Mouse (Mus musculus): ENCODE results near the gene Pik3r4. TPM values are rescaled to one million over a fixed set of nuclear protein-coding genes. Genes with fewer than 3 reads are reported as not detected.

The Pik3r4 gene
- 8.5 TPM for polyA plus RNA-seq (2012; fragmentation: generic; extraction: Trizol)
- long read RNA-seq, experiment 1, full-length matches to known transcripts = 5 of 8 reads
- long read RNA-seq, experiment 1, partial matches to known transcripts = 2 of 8 reads
- long read RNA-seq, experiment 1, other reads (novel, unspliced or antisense) = 1 of 8 reads
- long read RNA-seq, experiment 2, full-length matches to known transcripts = 14 of 43 reads
- long read RNA-seq, experiment 2, partial matches to known transcripts = 7 of 43 reads
- long read RNA-seq, experiment 2, other reads (novel, unspliced or antisense) = 22 of 43 reads

- no peaks in the 10 kb centered on the region for H3K79me3 ChIP-seq (ENCODE audit: low read depth)
- no peaks in the 10 kb centered on the region for H3K27me3 ChIP-seq (ENCODE audit: control insufficient read depth, insufficient read depth, insufficient read length)
- H3K79me2 ChIP-seq (ENCODE audit: control insufficient read depth, insufficient read depth) = peaks cover 14% of the 10 kb centered on the region
- peak within 1 kb of the TSS; percentile 60 for H3K4me3 ChIP-seq (ENCODE audit: insufficient read depth, poor library complexity, severe bottlenecking)
- H3ac ChIP-seq (ENCODE audit: control insufficient read depth, insufficient read length, low read depth) = peak within 1 kb of the TSS; percentile 71
- H3K36me3 ChIP-seq (ENCODE audit: control insufficient read depth, insufficient read depth) = no peaks in the 10 kb centered on the region
- TF ChIP-seq CEBPB (IDR thresholded peaks at IDR 0.05; ENCODE audit: low read depth) (no peak), MYOD1 (IDR thresholded peaks at IDR 0.05; ENCODE audit: control insufficient read depth, insufficient read length, low read depth) (no peak), MAX (IDR thresholded peaks at IDR 0.05) (no peak), FOSL1 (IDR thresholded peaks at IDR 0.05; ENCODE audit: insufficient read depth, low read length, poor library complexity, severe bottlenecking) (no peak), MYOG (IDR thresholded peaks at IDR 0.05; ENCODE audit: control insufficient read depth, extremely low read depth, insufficient read length) (no peak), USF1 (IDR thresholded peaks at IDR 0.05; ENCODE audit: low read depth) (no peak), CTCF (IDR thresholded peaks at IDR 0.05; ENCODE audit: control insufficient read depth, insufficient read depth, insufficient read length) (no peak)
Measured at GRCm38 (mm10) chr9:105642460-105643371, at the start of gene Pik3r4. Gene Pik3r4, plus strand, starts transcription at chr9:105642978.

GRCm38 (mm10) chr9:105598906-105599305 is 43.9 kb upstream of the Pik3r4 start:
- no peak overlapping the region for H3ac ChIP-seq (ENCODE audit: control insufficient read depth, insufficient read length, low read depth)
- no peaks in the 10 kb centered on the region for H3K79me2 ChIP-seq (ENCODE audit: control insufficient read depth, insufficient read depth)
- no peak for TF ChIP-seq USF1 (IDR thresholded peaks at IDR 0.05; ENCODE audit: low read depth)
- no peak for TF ChIP-seq FOSL1 (IDR thresholded peaks at IDR 0.05; ENCODE audit: insufficient read depth, low read length, poor library complexity, severe bottlenecking)
- no peak for TF ChIP-seq MAX (IDR thresholded peaks at IDR 0.05)
- no peak for TF ChIP-seq MYOG (IDR thresholded peaks at IDR 0.05; ENCODE audit: control insufficient read depth, extremely low read depth, insufficient read length)
- no peak for TF ChIP-seq CEBPB (IDR thresholded peaks at IDR 0.05; ENCODE audit: low read depth)
- no peak for TF ChIP-seq CTCF (IDR thresholded peaks at IDR 0.05; ENCODE audit: control insufficient read depth, insufficient read depth, insufficient read length)
- TF ChIP-seq MYOD1 (IDR thresholded peaks at IDR 0.05; ENCODE audit: control insufficient read depth, insufficient read length, low read depth) = no peak
- H3K36me3 ChIP-seq (ENCODE audit: control insufficient read depth, insufficient read depth) = no peaks in the 10 kb centered on the region
- H3K4me3 ChIP-seq (ENCODE audit: insufficient read depth, poor library complexity, severe bottlenecking) = no peak overlapping the region
- H3K27me3 ChIP-seq (ENCODE audit: control insufficient read depth, insufficient read depth, insufficient read length) = no peaks in the 10 kb centered on the region
- H3K79me3 ChIP-seq (ENCODE audit: low read depth) = no peaks in the 10 kb centered on the region

- Histone ChIP-seq H3ac (ENCODE audit: control insufficient read depth, insufficient read length, low read depth) (no peak overlapping the region), H3K27me3 (ENCODE audit: control insufficient read depth, insufficient read depth, insufficient read length) (no peaks in the 10 kb centered on the region), H3K4me3 (ENCODE audit: insufficient read depth, poor library complexity, severe bottlenecking) (no peak overlapping the region), H3K79me3 (ENCODE audit: low read depth) (no peaks in the 10 kb centered on the region), H3K36me3 (ENCODE audit: control insufficient read depth, insufficient read depth) (no peaks in the 10 kb centered on the region), H3K79me2 (ENCODE audit: control insufficient read depth, insufficient read depth) (no peaks in the 10 kb centered on the region)
- no peak for TF ChIP-seq USF1 (IDR thresholded peaks at IDR 0.05; ENCODE audit: low read depth)
- no peak for TF ChIP-seq CTCF (IDR thresholded peaks at IDR 0.05; ENCODE audit: control insufficient read depth, insufficient read depth, insufficient read length)
- no peak for TF ChIP-seq CEBPB (IDR thresholded peaks at IDR 0.05; ENCODE audit: low read depth)
- TF ChIP-seq MYOG (IDR thresholded peaks at IDR 0.05; ENCODE audit: control insufficient read depth, extremely low read depth, insufficient read length) = no peak
- no peak for TF ChIP-seq MAX (IDR thresholded peaks at IDR 0.05)
- no peak for TF ChIP-seq FOSL1 (IDR thresholded peaks at IDR 0.05; ENCODE audit: insufficient read depth, low read length, poor library complexity, severe bottlenecking)
- TF ChIP-seq MYOD1 (IDR thresholded peaks at IDR 0.05; ENCODE audit: control insufficient read depth, insufficient read length, low read depth) = no peak
Measured at GRCm38 (mm10) chr9:105611980-105612771, 30.6 kb upstream of the Pik3r4 start.

GRCm38 (mm10) chr9:105612919-105613318 is 29.9 kb upstream of the Pik3r4 start:
- TF ChIP-seq CEBPB (IDR thresholded peaks at IDR 0.05; ENCODE audit: low read depth) = no peak
- TF ChIP-seq FOSL1 (IDR thresholded peaks at IDR 0.05; ENCODE audit: insufficient read depth, low read length, poor library complexity, severe bottlenecking) = no peak
- TF ChIP-seq USF1 (IDR thresholded peaks at IDR 0.05; ENCODE audit: low read depth) = no peak
- no peak for TF ChIP-seq CTCF (IDR thresholded peaks at IDR 0.05; ENCODE audit: control insufficient read depth, insufficient read depth, insufficient read length)
- TF ChIP-seq MAX (IDR thresholded peaks at IDR 0.05) = no peak
- no peak for TF ChIP-seq MYOG (IDR thresholded peaks at IDR 0.05; ENCODE audit: control insufficient read depth, extremely low read depth, insufficient read length)
- no peak for TF ChIP-seq MYOD1 (IDR thresholded peaks at IDR 0.05; ENCODE audit: control insufficient read depth, insufficient read length, low read depth)
- Histone ChIP-seq H3K79me2 (ENCODE audit: control insufficient read depth, insufficient read depth) (no peaks in the 10 kb centered on the region), H3ac (ENCODE audit: control insufficient read depth, insufficient read length, low read depth) (no peak overlapping the region), H3K79me3 (ENCODE audit: low read depth) (no peaks in the 10 kb centered on the region), H3K36me3 (ENCODE audit: control insufficient read depth, insufficient read depth) (no peaks in the 10 kb centered on the region), H3K27me3 (ENCODE audit: control insufficient read depth, insufficient read depth, insufficient read length) (no peaks in the 10 kb centered on the region), H3K4me3 (ENCODE audit: insufficient read depth, poor library complexity, severe bottlenecking) (no peak overlapping the region)

- Histone ChIP-seq H3K36me3 (ENCODE audit: control insufficient read depth, insufficient read depth) (no peaks in the 10 kb centered on the region), H3K79me2 (ENCODE audit: control insufficient read depth, insufficient read depth) (no peaks in the 10 kb centered on the region), H3ac (ENCODE audit: control insufficient read depth, insufficient read length, low read depth) (no peak overlapping the region), H3K4me3 (ENCODE audit: insufficient read depth, poor library complexity, severe bottlenecking) (no peak overlapping the region), H3K27me3 (ENCODE audit: control insufficient read depth, insufficient read depth, insufficient read length) (no peaks in the 10 kb centered on the region), H3K79me3 (ENCODE audit: low read depth) (no peaks in the 10 kb centered on the region)
- no peak for TF ChIP-seq MAX (IDR thresholded peaks at IDR 0.05)
- no peak for TF ChIP-seq MYOD1 (IDR thresholded peaks at IDR 0.05; ENCODE audit: control insufficient read depth, insufficient read length, low read depth)
- no peak for TF ChIP-seq FOSL1 (IDR thresholded peaks at IDR 0.05; ENCODE audit: insufficient read depth, low read length, poor library complexity, severe bottlenecking)
- TF ChIP-seq CEBPB (IDR thresholded peaks at IDR 0.05; ENCODE audit: low read depth) = no peak
- no peak for TF ChIP-seq MYOG (IDR thresholded peaks at IDR 0.05; ENCODE audit: control insufficient read depth, extremely low read depth, insufficient read length)
- no peak for TF ChIP-seq USF1 (IDR thresholded peaks at IDR 0.05; ENCODE audit: low read depth)
- no peak for TF ChIP-seq CTCF (IDR thresholded peaks at IDR 0.05; ENCODE audit: control insufficient read depth, insufficient read depth, insufficient read length)
Measured at GRCm38 (mm10) chr9:105615952-105616351, 26.8 kb upstream of the Pik3r4 start.

Measured in C2C12 (cell line).